Mouse (Mus musculus) erythroid progenitor cell, adult 5-6 weeks (primary cell): Measurements from ENCODE around the gene Snapc1. TPM values are rescaled to one million over a fixed set of nuclear protein-coding genes. Genes with fewer than 3 reads are reported as not detected.

ENCODE experiments used
- ATAC-seq: replicated peaks from 2 replicates; pipeline ENCODE4 v1.8.0; 2016; ENCODE audit warnings: moderate number of reproducible peaks, mild to moderate bottlenecking, moderate TSS enrichment, inconsistent platforms; ENCODE audit not compliant: poor library complexity, low FRiP score, severe bottlenecking
- total RNA-seq, 2 experiments: library from RNA; stranded (forward) in 1 of 2; stranded (reverse) in 1 of 2; fragments of 150-400 nt in 1 of 2; fragments of 186-747, 209-891 nt in 1 of 2; gene quantifications; 2 replicates each; pipeline versions ENCODE4 v1.2.3 to v1.2.4; 2015 to 2017; ENCODE audit warnings: low replicate concordance in 2 of 2

The Snapc1 gene
- total RNA-seq, 2 experiments from 2014 or later = 0.38 to 1.3 TPM

DNA sequence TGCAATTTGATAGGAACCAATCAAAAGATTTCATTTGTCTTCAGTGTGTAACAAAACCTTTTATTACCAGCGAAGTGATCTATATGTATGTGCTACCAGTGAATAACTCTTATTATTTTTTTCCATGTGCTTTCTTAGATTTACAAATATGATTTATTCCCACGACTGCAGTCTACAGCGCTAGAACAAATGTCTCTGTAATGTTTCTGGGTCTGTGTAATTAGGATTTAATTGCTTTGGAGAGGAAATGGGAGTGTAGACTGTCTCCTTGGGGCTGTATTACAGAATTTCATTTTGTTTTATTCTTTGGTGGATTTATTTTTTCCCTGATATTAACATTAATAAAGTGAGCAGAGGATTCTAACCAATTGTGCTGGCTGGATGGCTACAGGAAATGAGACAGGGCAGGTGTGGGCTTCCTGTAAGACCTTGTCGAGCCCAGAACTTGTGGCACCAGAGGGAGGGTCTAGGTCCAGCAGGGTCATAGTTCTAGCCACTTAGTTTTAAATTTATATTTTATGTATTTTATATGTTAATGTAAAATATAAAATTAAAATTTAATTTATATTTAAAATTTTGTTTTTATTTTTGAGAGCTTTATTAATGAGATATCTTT is 24.2 kb downstream of the Snapc1 start:
- no peak for ATAC-seq

DNA sequence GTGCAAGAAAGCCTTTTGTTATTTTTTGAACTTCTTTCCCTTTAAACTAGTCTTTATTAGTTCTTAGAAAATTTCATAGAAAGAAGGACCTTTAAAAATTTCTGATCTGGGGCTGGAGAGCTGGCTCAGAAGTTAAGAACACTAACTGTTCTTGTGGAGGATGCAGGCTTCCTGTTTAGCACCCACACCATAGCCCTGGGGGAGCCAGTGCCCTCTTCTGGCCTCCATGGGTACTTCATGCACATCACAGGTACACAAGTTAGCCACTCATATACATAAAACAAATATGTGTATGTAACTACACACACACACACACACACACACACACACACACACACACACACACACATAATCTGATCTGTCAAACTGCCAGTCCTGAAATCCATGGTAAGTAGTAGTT is 25.3 kb downstream of the Snapc1 start:
- ATAC-seq = no peak

DNA sequence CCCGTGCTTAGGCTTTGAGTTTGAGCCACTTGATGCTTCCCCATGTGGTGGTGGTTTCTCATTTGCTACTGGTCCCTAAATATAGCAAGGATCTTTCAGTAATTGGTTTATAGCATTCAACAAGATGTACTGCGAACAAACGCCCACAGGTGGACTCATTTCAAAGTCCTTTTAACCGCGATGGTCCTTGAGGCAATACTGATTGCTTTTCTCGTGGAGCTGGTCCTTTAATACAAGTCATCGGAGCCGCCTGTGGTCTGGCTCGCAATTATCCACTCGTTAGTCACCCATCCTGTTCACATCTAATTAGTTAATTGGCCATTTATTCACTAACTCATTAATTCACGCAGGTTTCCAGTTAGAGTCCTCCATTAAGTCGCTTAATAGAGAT is 32.6 kb downstream of the Snapc1 start:
- ATAC-seq = no peak

DNA sequence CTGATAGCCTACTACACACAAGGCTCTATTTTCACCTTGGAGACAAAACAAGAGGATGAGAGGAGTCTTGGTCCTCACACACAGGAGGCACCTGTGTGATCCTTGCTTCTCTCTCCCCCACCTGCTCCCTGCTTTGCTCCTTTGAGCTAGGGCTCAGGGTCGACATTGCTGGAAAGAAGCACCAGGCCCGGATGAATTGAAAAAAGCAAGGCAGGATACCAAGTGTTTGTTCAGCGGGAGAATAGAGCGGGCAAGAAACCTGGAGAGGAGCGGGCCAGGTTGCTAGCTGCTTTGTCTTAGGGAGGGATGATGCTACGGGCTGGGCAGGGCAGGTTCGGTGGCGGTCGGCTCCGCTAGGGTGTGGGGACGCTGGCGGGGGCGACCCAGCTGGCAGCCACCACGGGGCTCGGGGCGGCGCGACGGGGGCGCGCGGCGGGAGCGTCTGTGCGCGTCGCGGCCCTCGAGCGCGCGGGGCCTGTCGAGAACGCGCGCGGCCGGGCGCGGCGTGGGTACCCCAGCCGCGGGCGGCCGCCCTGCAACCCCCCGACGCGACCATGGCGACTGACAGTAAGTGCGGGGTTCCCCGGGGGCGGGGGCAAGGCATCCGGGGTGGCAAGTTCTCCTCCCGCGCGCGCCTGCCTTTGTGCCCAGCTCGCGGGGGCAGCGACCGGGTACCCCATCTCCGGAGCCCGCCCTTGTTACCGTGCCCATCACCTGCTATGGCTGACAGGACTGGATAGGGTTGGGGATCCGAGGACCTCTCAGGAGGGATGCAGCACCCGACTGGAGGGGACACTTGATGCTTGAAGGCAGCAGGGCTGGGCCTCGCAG is 33.2 kb downstream of the Snapc1 start, which contains the start of gene Syt16:
TSS of gene Syt16 (plus strand) at position 365 of the 831 bp plus-strand sequence.
- ATAC-seq = no peak

DNA sequence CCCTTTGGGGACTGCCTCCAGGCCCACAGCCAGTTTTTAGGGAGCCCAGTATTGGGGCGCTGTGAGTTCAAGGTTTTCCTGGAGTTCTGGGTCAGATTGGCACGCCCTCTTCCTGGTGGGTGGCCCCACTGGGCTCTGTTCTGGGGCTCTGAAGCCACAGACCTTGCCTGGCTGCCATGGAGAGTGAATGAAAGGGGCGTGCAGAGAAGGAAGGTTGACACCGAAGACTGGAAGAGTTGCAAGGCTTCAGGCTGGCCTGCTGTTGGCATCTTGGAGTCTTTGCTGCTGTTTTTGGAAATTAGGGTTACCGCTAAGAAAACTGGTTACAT is 33.8 kb downstream of the Snapc1 start:
- no peak for ATAC-seq

DNA sequence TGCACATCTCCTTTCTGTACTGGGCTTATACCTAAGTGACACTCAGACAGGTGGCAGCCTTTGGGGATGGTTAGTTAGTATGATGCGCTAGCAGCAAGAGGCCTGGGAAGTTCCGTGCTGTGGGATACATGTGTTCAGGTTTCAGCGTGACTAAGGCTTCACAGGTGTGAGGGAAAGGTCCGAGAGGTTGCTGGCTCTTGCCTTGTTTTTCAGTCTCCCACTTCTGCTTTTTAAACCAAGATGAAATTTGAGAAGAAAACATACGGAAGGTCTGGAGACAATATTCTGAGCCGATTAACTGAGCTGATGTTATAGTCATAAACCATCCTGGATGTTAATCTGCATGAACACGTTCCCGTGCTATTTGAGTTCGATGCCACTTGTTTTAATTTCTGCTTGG is 38.2 kb downstream of the Snapc1 start:
- ATAC-seq = no peak

DNA sequence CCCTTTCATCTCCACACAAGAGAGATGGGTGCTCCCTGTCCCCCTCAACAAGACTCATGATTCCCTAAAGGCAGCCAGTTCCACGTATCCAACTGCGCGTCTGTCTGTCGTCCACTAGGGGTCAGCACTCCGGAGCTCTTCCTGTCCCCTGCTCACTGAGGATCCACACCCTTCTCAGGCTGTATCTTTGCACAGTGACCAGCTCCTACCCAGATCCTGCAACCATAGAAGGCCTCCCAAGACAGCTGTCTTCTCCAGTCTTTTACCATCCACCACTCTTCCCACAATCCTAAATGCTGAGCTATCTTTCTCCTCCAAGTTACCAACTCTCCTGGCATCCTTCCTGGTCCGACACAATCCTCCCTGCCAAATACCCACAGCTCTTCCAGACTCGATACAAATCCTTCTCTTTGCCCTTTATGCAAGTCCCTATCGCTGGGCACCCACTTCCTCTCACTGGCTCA is 45.2 kb downstream of the Snapc1 start:
- no peak for ATAC-seq

DNA sequence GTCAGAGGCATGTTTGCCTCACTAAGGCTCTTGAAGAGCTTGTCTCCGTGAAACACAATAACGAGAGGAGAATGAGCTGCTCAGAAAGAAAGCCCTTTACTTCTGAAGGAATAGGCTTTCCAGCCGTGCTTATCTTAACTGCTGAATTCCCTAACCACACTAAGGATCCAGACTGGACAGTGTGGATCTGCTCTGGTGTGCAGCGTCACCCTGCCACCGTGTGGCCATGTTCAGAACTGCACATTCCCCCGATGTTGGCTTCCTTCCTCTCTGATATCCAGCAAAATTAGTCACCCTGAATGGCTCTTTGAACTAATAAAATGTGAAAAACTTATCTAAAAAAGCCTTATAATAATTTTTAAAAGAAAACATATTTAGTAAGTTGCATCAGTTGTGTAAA is 49.5 kb downstream of the Snapc1 start:
- 0 out of 2 replicates have a peak, but pooled peaks have one; percentile 56 for ATAC-seq

DNA sequence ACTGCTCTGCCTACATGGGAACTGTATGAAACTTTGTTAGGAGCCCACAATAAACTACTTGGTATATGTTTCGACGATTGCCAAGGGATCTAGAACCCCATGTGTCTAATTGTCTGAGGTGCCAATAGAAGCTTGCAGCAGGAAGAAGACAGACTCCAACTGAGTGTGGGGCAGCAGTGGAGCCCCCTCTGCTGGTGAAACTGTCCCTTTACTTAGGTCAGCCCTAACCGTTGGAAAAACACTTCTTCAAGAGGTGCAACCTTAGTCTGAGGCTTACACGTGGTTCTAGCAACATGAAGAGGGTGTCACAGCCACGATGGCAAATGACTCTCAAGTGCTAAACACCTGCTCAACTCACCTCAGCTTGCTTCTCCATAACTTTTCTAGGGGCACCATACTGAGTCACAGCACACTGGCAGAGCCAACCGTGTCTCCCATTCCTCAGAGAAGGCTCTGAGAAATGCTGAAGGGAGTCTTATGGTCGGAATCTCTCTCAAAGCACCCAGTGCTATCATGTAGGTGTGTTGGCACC is 50.5 kb downstream of the Snapc1 start:
- no peak for ATAC-seq

DNA sequence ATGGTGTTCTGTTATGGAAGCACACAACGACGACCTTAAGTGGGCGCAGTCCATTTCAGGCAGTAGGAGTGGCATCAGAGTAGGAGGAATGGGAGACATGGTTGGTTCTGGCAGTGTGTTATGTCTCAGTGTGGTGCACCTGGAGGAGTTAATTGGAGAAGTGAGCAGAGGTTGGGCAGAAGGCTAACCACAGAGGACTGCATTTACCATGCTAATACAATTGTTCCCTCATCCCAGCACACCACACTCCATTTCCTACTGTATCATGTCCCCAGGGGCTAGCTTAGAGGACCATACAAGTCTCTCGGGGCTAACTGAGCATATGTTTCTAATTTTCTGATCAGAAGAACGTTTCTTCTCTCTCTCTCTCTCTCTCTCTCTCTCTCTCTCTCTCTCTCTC is 51.2 kb downstream of the Snapc1 start:
- no peak for ATAC-seq

DNA sequence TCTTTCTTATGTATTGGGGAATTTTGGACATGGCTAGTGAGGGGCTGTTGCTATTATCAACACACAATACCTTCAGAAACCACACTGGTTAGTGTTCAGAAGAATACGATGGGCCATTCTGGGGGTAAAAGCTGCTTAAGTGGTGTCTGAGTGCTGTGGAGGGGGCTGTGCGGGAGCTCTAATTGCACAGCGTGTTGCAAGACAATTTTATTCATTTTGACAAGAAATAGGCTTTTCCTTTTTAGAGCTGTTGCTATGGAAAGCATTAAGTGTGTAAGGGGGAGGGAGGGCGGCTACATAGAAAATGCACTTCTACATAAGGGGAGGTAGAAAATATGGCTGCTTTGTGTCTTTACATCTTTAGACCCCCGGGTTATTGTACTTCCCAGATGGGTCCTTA is 59.0 kb downstream of the Snapc1 start:
- no peak for ATAC-seq

DNA sequence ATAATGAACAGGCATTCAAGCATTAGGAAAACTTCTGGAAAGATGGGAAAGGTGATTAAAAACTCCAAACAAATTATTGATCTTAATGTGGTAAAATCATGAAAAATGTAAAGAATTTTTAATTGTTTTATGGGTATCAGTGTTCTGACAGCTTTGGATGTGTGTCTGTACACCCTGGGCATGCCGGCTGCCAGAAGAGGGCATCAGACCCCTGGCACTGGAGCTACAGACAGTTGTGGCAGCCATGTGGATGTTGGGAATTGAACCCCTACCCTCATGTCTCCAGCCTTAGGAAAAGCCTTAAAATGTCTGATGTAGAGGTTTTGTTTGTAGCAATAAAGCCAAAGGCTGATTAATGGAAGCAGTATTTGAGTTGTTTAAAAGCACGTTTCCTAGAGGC is 60.6 kb downstream of the Snapc1 start:
- ATAC-seq = no peak

Other genes with a start within 250 kb of the Snapc1 start
- 13.3 and 21.8 TPM in 2 replicates for gene Hif1a, start 63.1 kb upstream of the Snapc1 start, total RNA-seq (2015; ENCODE audit: low replicate concordance)
- gene Hif1a, start 63.1 kb upstream of the Snapc1 start, total RNA-seq (2017; ENCODE audit: low replicate concordance) = 14.8 and 23.3 TPM in 2 replicates
- not detected in 2 replicates for gene Gm49321, start 26.8 kb upstream of the Snapc1 start, total RNA-seq (2015; ENCODE audit: low replicate concordance)
- not detected in 2 replicates for gene Gm49321, start 26.8 kb upstream of the Snapc1 start, total RNA-seq (2017; ENCODE audit: low replicate concordance)
- gene Syt16, start 33.2 kb downstream of the Snapc1 start, total RNA-seq (2015; ENCODE audit: low replicate concordance) = not detected in 2 replicates
- not detected in 2 replicates for gene Syt16, start 33.2 kb downstream of the Snapc1 start, total RNA-seq (2017; ENCODE audit: low replicate concordance)